Mouse (Mus musculus) limb, embryonic 11.5 days (tissue): ENCODE results near the gene Dnajc11. TPM values are rescaled to one million over a fixed set of nuclear protein-coding genes. Genes with fewer than 3 reads are reported as not detected.

Experiments
- ATAC-seq: fragments of 200-750 bp; cut with Nextera tagmentation; 2 replicates; pipeline ENCODE4 v1.8.0; 2017; ENCODE audit warnings: low read depth; ENCODE audit not compliant: insufficient number of reproducible peaks, low FRiP score, low TSS enrichment
- DNase-seq: peaks from one replicate; pipeline ENCODE4 v3.0.0-alpha.2; 2015; ENCODE audit warnings: low spot score
- H3K27ac ChIP-seq: fragments of 300-500 bp; sonication (generic); replicated peaks from 2 replicates; pipeline ENCODE4 v1.5.1; 2014; ENCODE audit warnings: low read depth, mild to moderate bottlenecking, low read length
- H3K27me3 ChIP-seq: fragments of 300-500 bp; sonication (generic); 2 replicates; pipeline ENCODE4 v1.6.1; 2014; ENCODE audit warnings: mild to moderate bottlenecking, low read length, mixed read lengths; ENCODE audit not compliant: control insufficient read depth, insufficient read depth
- H3K36me3 ChIP-seq: fragments of 300-500 bp; sonication (generic); 2 replicates; pipeline ENCODE4 v1.6.1; 2014; ENCODE audit warnings: mild to moderate bottlenecking, low read length, moderate library complexity, mixed read lengths; ENCODE audit not compliant: control insufficient read depth, insufficient read depth
- H3K4me1 ChIP-seq: fragments of 300-500 bp; sonication (generic); 2 replicates; pipeline ENCODE4 v1.6.1; 2014; ENCODE audit warnings: low read length, mixed read lengths; ENCODE audit not compliant: control insufficient read depth, insufficient read depth
- H3K4me2 ChIP-seq: fragments of 300-500 bp; sonication (generic); 2 replicates; pipeline ENCODE4 v1.6.1; 2014; ENCODE audit warnings: low read depth, mild to moderate bottlenecking, moderate library complexity; ENCODE audit not compliant: severe bottlenecking
- H3K4me3 ChIP-seq: fragments of 300-500 bp; sonication (generic); 2 replicates; pipeline ENCODE4 v1.5.1; 2014; ENCODE audit warnings: low read depth, low read length
- H3K9ac ChIP-seq: fragments of 300-500 bp; sonication (generic); 2 replicates; pipeline ENCODE4 v1.6.1; 2014; ENCODE audit warnings: mild to moderate bottlenecking, low read length
- H3K9me3 ChIP-seq: fragments of 300-500 bp; sonication (generic); 2 replicates; pipeline ENCODE4 v1.6.1; 2016; ENCODE audit warnings: low read length; ENCODE audit not compliant: control insufficient read depth
- WGBS: fragments of 180-500 bp; shearing (Covaris S2); extraction: QIAGEN DNeasy Blood & Tissue Kit; methylation state at CpG from one replicate; pipeline ENCODE4 v1.1.7; 2014; 5-methylcytosine and 5-hydroxymethylcytosine counted together
- polyA plus RNA-seq: library from polyadenylated mRNA; unstranded; fragments of >200 nt; fragmentation: Nextera tagmentation; extraction: Ambion mirVana; gene quantifications from 2 replicates; pipeline ENCODE4 v1.2.1, GENCODE M21; 2014

The Dnajc11 gene
- polyA plus RNA-seq, 1 experiment from 2014 or later = 90.9 TPM

DNA sequence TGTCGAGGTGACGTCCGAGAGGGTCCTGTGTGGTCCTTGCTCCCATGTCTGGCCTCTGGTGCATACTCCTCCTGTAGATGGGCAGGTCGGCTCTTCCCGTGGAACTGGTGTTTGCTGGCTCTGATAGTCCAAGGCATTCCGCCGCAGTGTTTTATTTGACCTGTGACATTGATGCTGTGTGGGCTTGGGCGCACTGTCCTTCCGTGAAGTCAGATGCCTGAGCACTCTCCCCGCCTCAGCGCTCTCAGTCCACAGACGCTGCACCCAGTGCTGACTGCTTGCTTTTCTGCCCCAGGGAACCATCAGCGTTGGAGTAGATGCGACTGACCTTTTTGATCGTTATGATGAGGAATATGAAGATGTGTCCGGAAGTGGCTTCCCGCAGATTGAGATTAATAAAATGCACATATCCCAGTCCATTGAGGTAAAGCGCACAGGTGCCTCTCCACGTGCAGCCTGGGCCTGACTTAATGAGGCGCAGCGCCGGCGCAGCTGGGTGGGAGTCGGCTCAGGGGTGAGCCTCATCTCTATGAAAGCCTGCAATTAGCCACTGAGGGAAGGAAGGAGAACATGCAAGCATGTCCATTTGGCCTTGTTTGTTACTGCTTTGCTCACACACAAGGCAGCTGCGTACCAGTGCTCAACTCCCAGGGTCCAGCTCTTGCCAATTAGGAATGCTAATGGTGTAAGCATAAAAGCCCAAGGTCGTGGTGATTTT, 34.9 kb downstream of the Dnajc11 start:
- WGBS = 93% methylated on average over 26 of the region's 26 CpGs
- Histone ChIP-seq H3K4me3 (no peak overlapping the region), H3K9me3 (no peaks in the 10 kb centered on the region), H3K27me3 (no peaks in the 10 kb centered on the region), H3K4me1 (no peaks in the 10 kb centered on the region), H3K27ac (no peak overlapping the region), H3K9ac (no peak overlapping the region), H3K4me2 (no peak overlapping the region), H3K36me3 (peaks cover 22% of the 10 kb centered on the region)
- no peak for ATAC-seq
- no peak for DNase-seq

GRCm38 (mm10) chr4:151972221-151972967, 38.9 kb downstream of the Dnajc11 start:
- Histone ChIP-seq H3K27me3 (no peaks in the 10 kb centered on the region), H3K36me3 (peaks cover 36% of the 10 kb centered on the region), H3K4me3 (no peak overlapping the region), H3K27ac (no peak overlapping the region), H3K4me1 (no peaks in the 10 kb centered on the region), H3K4me2 (no peak overlapping the region), H3K9ac (no peak overlapping the region), H3K9me3 (no peaks in the 10 kb centered on the region)
- ATAC-seq (no peak), DNase-seq (peak; percentile 59)
- 75% methylated on average over 10 of the region's 10 CpGs for WGBS

DNA sequence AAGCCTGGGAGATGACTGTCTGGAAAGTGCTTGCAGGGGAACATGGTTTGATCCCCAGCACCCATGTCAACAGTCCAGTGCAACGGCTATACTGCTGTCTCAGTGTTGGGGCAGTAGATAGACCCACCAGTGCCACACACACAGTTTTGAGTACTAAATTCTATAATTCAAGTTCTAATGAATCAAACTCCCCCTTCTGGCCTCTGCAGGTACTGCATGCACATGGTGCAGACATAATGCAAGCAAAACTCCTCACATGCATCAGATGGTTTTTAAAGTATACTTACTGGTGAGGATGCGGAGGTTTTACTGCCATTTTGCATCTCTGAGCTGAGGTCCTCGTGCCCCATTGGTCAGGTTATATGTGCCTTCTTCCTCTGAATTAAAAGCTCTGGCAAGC, 42.0 kb downstream of the Dnajc11 start:
- no peak for ATAC-seq
- H3K4me1 ChIP-seq = no peaks in the 10 kb centered on the region
- no peak overlapping the region for H3K9ac ChIP-seq
- DNase-seq = peak; percentile 67
- H3K36me3 ChIP-seq = peaks cover 47% of the 10 kb centered on the region
- no peaks in the 10 kb centered on the region for H3K27me3 ChIP-seq
- H3K9me3 ChIP-seq = no peaks in the 10 kb centered on the region
- 84% methylated on average over 3 of the region's 3 CpGs for WGBS
- H3K4me3 ChIP-seq = no peak overlapping the region
- H3K4me2 ChIP-seq = no peak overlapping the region
- no peak overlapping the region for H3K27ac ChIP-seq

GRCm38 (mm10) chr4:151977748-151978147, 44.3 kb downstream of the Dnajc11 start:
- WGBS = 43% methylated on average over 10 of the region's 10 CpGs
- H3K9ac ChIP-seq = no peak overlapping the region

DNA sequence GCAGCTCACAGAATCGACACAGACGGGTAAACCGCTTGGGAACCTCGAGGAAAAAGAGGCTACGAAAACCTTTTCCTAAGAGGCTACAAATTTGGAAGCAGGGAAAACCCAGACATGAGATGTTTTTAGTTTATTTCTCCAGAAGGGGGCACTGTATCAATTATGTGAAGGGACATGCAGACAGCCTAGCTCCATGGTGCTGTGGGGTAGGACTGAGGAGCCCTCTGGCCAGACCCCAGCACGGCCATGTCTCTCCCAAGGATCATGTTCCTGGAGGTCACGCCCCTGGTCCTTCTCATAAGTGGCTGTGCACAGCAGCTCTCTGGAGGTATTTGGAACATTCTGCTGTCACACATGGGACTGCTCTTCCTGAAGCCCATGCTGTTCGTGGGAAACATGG, 47.2 kb downstream of the Dnajc11 start:
- no peaks in the 10 kb centered on the region for H3K27me3 ChIP-seq
- ATAC-seq = no peak
- H3K4me2 ChIP-seq = no peak overlapping the region
- peaks cover 23% of the 10 kb centered on the region; the same call in 1 of the 2 replicates for H3K36me3 ChIP-seq
- peaks cover 4% of the 10 kb centered on the region for H3K4me1 ChIP-seq
- H3K4me3 ChIP-seq = no peak overlapping the region
- H3K27ac ChIP-seq = no peak overlapping the region
- DNase-seq = no peak
- 81% methylated on average over 8 of the region's 8 CpGs for WGBS
- no peak overlapping the region for H3K9ac ChIP-seq
- H3K9me3 ChIP-seq = no peaks in the 10 kb centered on the region

More at GRCm38 (mm10) chr4:151977748-151978147, 44.3 kb downstream of the Dnajc11 start:
- ATAC-seq (no peak), DNase-seq (peak; percentile 92)
- H3K27ac ChIP-seq = no peak overlapping the region
- no peaks in the 10 kb centered on the region for H3K27me3 ChIP-seq
- peaks cover 42% of the 10 kb centered on the region for H3K36me3 ChIP-seq
- H3K4me3 ChIP-seq = no peak overlapping the region
- H3K4me1 ChIP-seq = peaks cover 2% of the 10 kb centered on the region; the same call in 1 of the 2 replicates
- no peaks in the 10 kb centered on the region for H3K9me3 ChIP-seq
- H3K4me2 ChIP-seq = no peak overlapping the region

- no peaks in the 10 kb centered on the region for H3K27me3 ChIP-seq
- H3K27ac ChIP-seq = 0 out of 2 replicates have a peak overlapping the region, but pooled peaks have one; percentile 6
- ATAC-seq (peak; percentile 63), DNase-seq (peak; percentile 85)
- H3K4me1 ChIP-seq = peaks cover 10% of the 10 kb centered on the region
- H3K9me3 ChIP-seq = no peaks in the 10 kb centered on the region
- 17% methylated on average over 5 of the region's 5 CpGs for WGBS
- no peak overlapping the region for H3K4me2 ChIP-seq
- H3K9ac ChIP-seq = no peak overlapping the region
- no peak overlapping the region for H3K4me3 ChIP-seq
- H3K36me3 ChIP-seq = peaks cover 21% of the 10 kb centered on the region; the same call in 1 of the 2 replicates
These were observed 47.9 kb downstream of the Dnajc11 start for GRCm38 (mm10) chr4:151981363-151981762.

DNA sequence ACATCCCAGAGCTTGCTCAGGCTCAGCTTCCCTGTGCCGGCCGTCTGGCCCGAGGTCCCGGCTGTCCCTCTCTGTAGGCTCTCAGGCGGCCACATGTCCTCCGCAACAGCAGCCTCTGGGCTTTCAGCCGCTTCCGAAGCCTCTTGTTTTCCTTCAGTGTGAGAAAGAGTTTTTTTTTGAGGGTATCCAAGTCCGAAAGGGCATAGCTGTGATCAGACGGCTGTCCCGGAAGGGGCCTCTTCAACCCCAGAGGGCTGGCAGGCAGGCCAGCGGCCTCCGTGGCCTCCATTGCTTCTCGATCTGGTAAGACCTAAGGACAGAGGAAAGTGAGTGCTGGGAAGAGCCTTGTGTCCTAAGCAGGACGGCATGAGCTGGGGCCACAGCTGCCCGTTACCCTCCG, 49.6 kb downstream of the Dnajc11 start:
- DNase-seq (no peak), ATAC-seq (no peak)
- 0 out of 2 replicates have a peak overlapping the region, but pooled peaks have one; percentile 2 for H3K9ac ChIP-seq
- no peaks in the 10 kb centered on the region for H3K9me3 ChIP-seq
- 56% methylated on average over 17 of the region's 17 CpGs for WGBS
- H3K27ac ChIP-seq = no peak overlapping the region
- no peaks in the 10 kb centered on the region for H3K27me3 ChIP-seq
- peaks cover 20% of the 10 kb centered on the region for H3K4me1 ChIP-seq
- peaks cover 12% of the 10 kb centered on the region; the same call in 1 of the 2 replicates for H3K36me3 ChIP-seq
- no peak overlapping the region for H3K4me3 ChIP-seq
- H3K4me2 ChIP-seq = no peak overlapping the region

DNA sequence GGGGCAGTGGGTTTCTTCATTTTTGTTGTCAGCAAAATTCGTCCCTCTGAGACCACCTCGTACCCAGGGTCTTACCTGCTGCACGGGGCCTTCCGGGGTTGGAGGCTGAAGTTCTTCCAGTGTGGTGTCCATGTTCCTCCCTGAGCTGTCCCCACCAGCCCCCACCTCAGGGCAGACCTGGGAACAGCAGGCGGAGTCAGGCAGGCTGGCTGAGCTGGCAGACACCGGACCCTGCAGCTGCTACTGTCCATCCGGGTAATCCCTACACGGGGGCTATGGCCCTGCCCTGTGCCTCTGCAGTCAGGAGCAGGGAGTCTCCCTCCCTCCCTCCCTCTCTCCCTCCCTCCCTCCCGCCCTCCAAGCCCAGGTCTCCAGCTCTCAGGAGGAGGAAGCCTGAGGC, 50.1 kb downstream of the Dnajc11 start:
- ATAC-seq (no peak), DNase-seq (no peak)
- peaks cover 21% of the 10 kb centered on the region for H3K4me1 ChIP-seq
- peaks cover 10% of the 10 kb centered on the region; the same call in 1 of the 2 replicates for H3K36me3 ChIP-seq
- no peak overlapping the region for H3K4me3 ChIP-seq
- no peak overlapping the region for H3K4me2 ChIP-seq
- WGBS = 30% methylated on average over 8 of the region's 9 CpGs
- H3K27ac ChIP-seq = no peak overlapping the region
- no peak overlapping the region for H3K9ac ChIP-seq
- no peaks in the 10 kb centered on the region for H3K9me3 ChIP-seq
- H3K27me3 ChIP-seq = no peaks in the 10 kb centered on the region
